Mouse (Mus musculus) spleen, adult 2 months (tissue): ENCODE data around the gene Pepd. TPM values are rescaled to one million over a fixed set of nuclear protein-coding genes. Genes with fewer than 3 reads are reported as not detected.

ENCODE experiments used
- DNase-seq, 2 experiments: peaks; one replicate each; pipeline versions ENCODE4 v3.0.0 to v3.0.0-alpha.2; 2012 to 2021; ENCODE audit warnings: low spot score in 2 of 2, low read depth in 1 of 2
- H3K27ac ChIP-seq: fragments of 200-500 bp; 2 replicates; pipeline ENCODE4 v1.5.1; 2012; ENCODE audit warnings: low read length, inconsistent platforms; ENCODE audit not compliant: insufficient read depth
- H3K27me3 ChIP-seq: fragments of 200-500 bp; 2 replicates; pipeline ENCODE4 v1.6.1; 2012; ENCODE audit warnings: mild to moderate bottlenecking, moderate library complexity, low read length, inconsistent platforms; ENCODE audit not compliant: control insufficient read depth, insufficient read depth
- H3K36me3 ChIP-seq: fragments of 200-500 bp; 2 replicates; pipeline ENCODE4 v1.6.1; 2012; ENCODE audit warnings: mild to moderate bottlenecking, low read length, inconsistent platforms; ENCODE audit not compliant: control insufficient read depth, insufficient read depth
- H3K4me1 ChIP-seq: fragments of 200-500 bp; 2 replicates; pipeline ENCODE4 v1.6.1; 2011; ENCODE audit warnings: inconsistent platforms; ENCODE audit not compliant: control insufficient read depth, insufficient read depth, insufficient read length
- H3K4me3 ChIP-seq: fragments of 200-500 bp; 2 replicates; pipeline ENCODE4 v1.5.1; 2011; ENCODE audit warnings: mild to moderate bottlenecking, inconsistent platforms; ENCODE audit not compliant: insufficient read depth, insufficient read length; ENCODE audit errors: extremely low read depth
- CTCF ChIP-seq: fragments of 200-500 bp; IDR thresholded peaks from 2 replicates; pipeline ENCODE4 v1.5.1; 2011; ENCODE audit warnings: mild to moderate bottlenecking, inconsistent platforms; ENCODE audit not compliant: insufficient read depth, insufficient read length, insufficient replicate concordance; ENCODE audit errors: extremely low read depth
- POLR2A ChIP-seq: fragments of 200-500 bp; IDR thresholded peaks from 2 replicates; pipeline ENCODE4 v1.6.1; 2011; ENCODE audit warnings: low read depth, low read length, inconsistent platforms
- WGBS: fragments of 180-500 bp; shearing (Covaris S2); methylation state at CpG from one replicate; pipeline ENCODE4 v1.1.7; 2018; 5-methylcytosine and 5-hydroxymethylcytosine counted together
- polyA plus RNA-seq: library from polyadenylated mRNA; depleted of rRNA; stranded (reverse); fragments of >200 nt; gene quantifications from 2 replicates; pipeline ENCODE4 v1.2.3, GENCODE M21; 2012; rRNA removed

Pepd gene
- polyA plus RNA-seq, 1 experiment = 44.0 TPM

DNA sequence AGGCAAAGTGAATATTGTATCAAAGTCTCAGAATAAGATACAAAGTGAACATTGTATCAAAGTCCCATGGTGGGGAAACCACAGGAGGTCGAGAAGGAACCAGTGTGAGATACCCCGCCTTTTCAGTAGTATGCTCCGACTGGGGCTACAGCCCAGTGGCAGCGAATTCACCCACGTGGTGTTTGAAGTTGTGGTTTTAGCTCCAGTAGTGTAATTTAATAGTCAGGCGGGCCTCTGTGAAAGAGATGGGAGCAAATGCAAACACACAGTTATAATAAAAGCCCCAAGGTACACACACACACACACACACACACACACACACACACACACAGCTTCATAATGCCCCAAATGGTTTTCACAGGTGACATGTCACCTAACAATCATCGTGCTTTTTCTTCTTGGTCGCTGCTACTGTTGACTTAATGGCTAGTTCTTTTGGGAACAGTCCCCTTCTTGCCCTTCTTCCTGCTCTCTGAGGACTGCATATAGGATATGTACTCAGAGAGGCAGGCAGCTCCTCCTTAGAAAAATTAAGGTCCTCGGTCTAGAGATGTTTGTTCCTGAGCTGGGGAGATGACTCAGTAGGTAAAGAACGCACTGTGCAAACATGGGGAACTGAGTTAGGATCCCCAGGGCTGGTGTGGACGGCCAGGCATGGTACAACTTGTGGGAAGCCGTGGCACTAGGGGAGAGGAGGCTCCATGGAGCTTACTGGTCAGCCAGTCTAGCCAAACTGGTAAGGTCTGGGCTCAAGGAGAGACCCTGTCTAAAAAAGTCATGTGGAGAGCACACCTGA, 172.6 kb downstream of the Pepd start:
- TF ChIP-seq POLR2A (no peak), CTCF (no peak)
- Histone ChIP-seq H3K27ac (no peak overlapping the region), H3K36me3 (no peaks in the 10 kb centered on the region), H3K4me1 (peaks cover 2% of the 10 kb centered on the region; the same call in 1 of the 2 replicates), H3K27me3 (no peaks in the 10 kb centered on the region), H3K4me3 (no peak overlapping the region)
- 55% methylated on average over 12 of the region's 12 CpGs for WGBS
- no peak for DNase-seq

- TF ChIP-seq CTCF (no peak), POLR2A (no peak)
- 10% methylated on average over 21 of the region's 21 CpGs for WGBS
- Histone ChIP-seq H3K27ac (no peak overlapping the region), H3K4me3 (no peak overlapping the region), H3K36me3 (no peaks in the 10 kb centered on the region), H3K4me1 (peaks cover 2% of the 10 kb centered on the region; the same call in 1 of the 2 replicates), H3K27me3 (no peaks in the 10 kb centered on the region)
- DNase-seq = peak in 1 of 2 experiments; percentile 7
Observed at GRCm38 (mm10) chr7:35086271-35086861, 174.2 kb downstream of the Pepd start.

- Histone ChIP-seq H3K4me3 (no peak overlapping the region), H3K36me3 (no peaks in the 10 kb centered on the region), H3K4me1 (peaks cover 2% of the 10 kb centered on the region; the same call in 1 of the 2 replicates), H3K27ac (no peak overlapping the region), H3K27me3 (no peaks in the 10 kb centered on the region; the same call in 1 of the 2 replicates)
- no peak for DNase-seq
- WGBS = 87% methylated on average over 5 of the region's 5 CpGs
- TF ChIP-seq CTCF (no peak), POLR2A (no peak)
Observed at GRCm38 (mm10) chr7:35090550-35090949, 178.4 kb downstream of the Pepd start.

Other genes with a start within 250 kb of the Pepd start
- gene Chst8, start 99.7 kb upstream of the Pepd start, polyA plus RNA-seq = 1.6 and 2.1 TPM in 2 replicates
- gene Cebpg, start 144.2 kb downstream of the Pepd start, polyA plus RNA-seq = 4.2 and 4.6 TPM in 2 replicates
- 20.6 and 34.3 TPM in 2 replicates for gene Cebpa, start 206.9 kb downstream of the Pepd start, polyA plus RNA-seq